Mouse (Mus musculus) activated CD4-positive, CD25-positive, alpha-beta regulatory T cell, adult 4 months (primary cell): ENCODE measurements around the gene Tfap2c. TPM values are rescaled to one million over a fixed set of nuclear protein-coding genes. Genes with fewer than 3 reads are reported as not detected.

Source experiments
- ATAC-seq: one replicate; pipeline ENCODE4 v1.8.0; 2017
- polyA plus RNA-seq, 2 experiments: library from polyadenylated mRNA; unstranded; fragments of 100-300 nt; shearing (Covaris generic); gene quantifications; one replicate each; pipeline ENCODE4 v1.2.1; 2017

Tfap2c gene
- polyA plus RNA-seq, 2 experiments from 2014 or later: not detected

GRCm38 (mm10) chr2:172551872-172552271, 2.5 kb downstream of the Tfap2c start:
- ATAC-seq: no peak

GRCm38 (mm10) chr2:172552666-172553065, 3.3 kb downstream of the Tfap2c start:
- ATAC-seq: no peak

- ATAC-seq: no peak
Observed at GRCm38 (mm10) chr2:172554211-172554610, 4.8 kb downstream of the Tfap2c start.

- no peak for ATAC-seq
Observed at GRCm38 (mm10) chr2:172558674-172559468, 9.5 kb downstream of the Tfap2c start.

GRCm38 (mm10) chr2:172561016-172561415, 11.6 kb downstream of the Tfap2c start:
- no peak for ATAC-seq

GRCm38 (mm10) chr2:172567835-172568234, 18.4 kb downstream of the Tfap2c start:
- no peak for ATAC-seq

GRCm38 (mm10) chr2:172568466-172568865, 19.1 kb downstream of the Tfap2c start:
- ATAC-seq: no peak

- no peak for ATAC-seq
Observed at GRCm38 (mm10) chr2:172577196-172577766, 27.9 kb downstream of the Tfap2c start.

- no peak for ATAC-seq
Observed at GRCm38 (mm10) chr2:172579221-172579620, 29.8 kb downstream of the Tfap2c start.

- no peak for ATAC-seq
Observed at GRCm38 (mm10) chr2:172580536-172581265, 31.3 kb downstream of the Tfap2c start.

GRCm38 (mm10) chr2:172583312-172583711, 33.9 kb downstream of the Tfap2c start:
- no peak for ATAC-seq

- ATAC-seq: no peak
Observed at GRCm38 (mm10) chr2:172585329-172585728, 35.9 kb downstream of the Tfap2c start.

GRCm38 (mm10) chr2:172589048-172589447, 39.7 kb downstream of the Tfap2c start:
- no peak for ATAC-seq

GRCm38 (mm10) chr2:172590839-172591238, 41.4 kb downstream of the Tfap2c start:
- ATAC-seq: no peak

- no peak for ATAC-seq
Observed at GRCm38 (mm10) chr2:172594326-172594725, 44.9 kb downstream of the Tfap2c start.

- ATAC-seq: no peak
Observed at GRCm38 (mm10) chr2:172597056-172597455, 47.7 kb downstream of the Tfap2c start.

- no peak for ATAC-seq
Observed at GRCm38 (mm10) chr2:172597881-172598280, 48.5 kb downstream of the Tfap2c start.

GRCm38 (mm10) chr2:172604625-172605024, 55.2 kb downstream of the Tfap2c start:
- ATAC-seq: no peak

GRCm38 (mm10) chr2:172605642-172606041, 56.2 kb downstream of the Tfap2c start:
- no peak for ATAC-seq

GRCm38 (mm10) chr2:172607710-172608109, 58.3 kb downstream of the Tfap2c start:
- ATAC-seq: no peak
